Mouse (Mus musculus): Measurements from ENCODE around the gene Terf2ip.

Terf2ip gene

DNA sequence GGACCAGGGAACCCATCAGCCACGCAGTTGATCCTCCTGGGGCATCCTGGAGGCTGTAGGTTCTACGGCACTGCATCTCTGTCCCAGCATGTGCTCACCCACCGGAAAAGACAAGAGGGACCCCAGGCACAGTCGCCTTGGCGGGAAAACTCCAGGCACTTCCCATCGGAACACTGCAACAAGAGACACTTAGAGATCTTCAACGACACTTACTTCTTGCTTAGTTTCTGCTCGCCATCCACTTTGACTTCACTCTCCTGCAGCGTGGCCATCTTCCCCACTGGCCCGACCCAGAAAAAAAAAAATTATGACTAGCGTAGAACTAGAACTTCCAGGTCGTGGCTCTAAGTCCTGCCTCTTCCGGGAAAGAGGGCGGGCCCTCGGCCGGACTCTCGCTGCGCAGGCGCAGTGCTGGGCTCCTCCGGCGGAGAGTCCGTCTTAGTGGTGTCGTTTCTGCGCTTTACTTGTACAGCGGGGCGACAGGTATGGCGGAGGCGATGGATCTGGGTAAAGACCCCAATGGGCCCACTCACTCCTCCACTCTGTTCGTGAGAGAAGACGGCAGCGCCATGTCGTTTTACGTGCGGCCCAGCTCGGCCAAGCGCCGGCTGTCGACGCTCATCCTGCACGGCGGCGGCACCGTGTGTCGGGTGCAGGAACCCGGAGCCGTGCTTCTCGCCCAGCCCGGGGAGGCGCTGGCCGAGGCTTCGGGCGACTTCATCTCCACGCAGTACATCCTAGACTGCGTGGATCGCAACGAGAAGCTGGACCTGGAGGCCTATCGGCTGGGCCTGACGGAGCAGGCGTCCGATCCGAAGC is at the start of gene Terf2ip, which contains the start of gene Kars:
TSS of gene Terf2ip (plus strand) at position 402 of the 819 bp plus-strand sequence.
TSS of gene Kars (minus strand) at position 327 of the 819 bp plus-strand sequence.
- DNase-seq (ENCODE audit: low spot score): peak; percentile 94

GRCm38 (mm10) chr8:111962589-111962988 is 48.6 kb upstream of the Terf2ip start:
- no peak for DNase-seq (ENCODE audit: low spot score)

- DNase-seq (ENCODE audit: low spot score): no peak
Measured at GRCm38 (mm10) chr8:111963091-111963490, 48.1 kb upstream of the Terf2ip start.

DNA sequence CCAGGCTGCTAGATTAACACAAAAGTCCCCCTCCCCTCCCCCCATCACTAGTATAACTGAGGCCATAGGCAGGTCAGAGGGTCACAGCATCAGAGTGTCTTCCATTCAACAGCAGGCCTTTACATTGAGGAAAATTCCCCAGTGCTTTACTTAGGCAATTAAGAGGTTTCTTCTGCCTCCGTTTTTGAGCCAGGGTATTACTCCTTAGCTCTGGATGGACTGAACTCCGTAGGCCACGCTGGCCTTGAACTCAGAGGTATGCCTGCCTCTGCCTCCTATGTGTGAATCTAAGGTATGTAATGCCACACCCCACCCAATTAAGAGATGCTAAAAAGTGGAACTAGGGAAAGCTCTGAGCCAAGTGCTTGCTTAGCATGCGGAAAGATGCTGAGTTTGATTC is 47.7 kb upstream of the Terf2ip start:
- no peak for DNase-seq (ENCODE audit: low spot score)

DNA sequence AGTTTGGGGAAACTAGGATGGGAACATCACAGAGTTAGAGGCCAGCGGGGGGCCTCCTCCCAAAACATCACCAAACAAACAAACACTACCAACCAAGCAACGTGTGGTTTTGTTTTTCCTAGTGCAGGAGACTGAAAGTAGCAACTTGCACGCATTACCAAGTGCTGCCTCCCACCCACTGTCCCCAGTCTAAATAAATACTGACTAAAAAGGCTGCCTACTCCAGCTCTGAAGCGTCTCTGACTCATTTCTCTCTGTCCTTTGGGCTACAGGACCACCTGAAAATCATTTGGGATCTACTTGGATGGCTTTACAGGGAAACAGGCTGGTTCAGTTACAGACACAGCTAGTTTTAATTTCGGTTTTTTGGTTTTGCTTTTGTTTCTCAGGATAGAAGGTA is 46.8 kb upstream of the Terf2ip start:
- DNase-seq (ENCODE audit: low spot score): no peak

GRCm38 (mm10) chr8:111964849-111965561 is 46.2 kb upstream of the Terf2ip start:
- DNase-seq (ENCODE audit: low spot score): no peak

DNA sequence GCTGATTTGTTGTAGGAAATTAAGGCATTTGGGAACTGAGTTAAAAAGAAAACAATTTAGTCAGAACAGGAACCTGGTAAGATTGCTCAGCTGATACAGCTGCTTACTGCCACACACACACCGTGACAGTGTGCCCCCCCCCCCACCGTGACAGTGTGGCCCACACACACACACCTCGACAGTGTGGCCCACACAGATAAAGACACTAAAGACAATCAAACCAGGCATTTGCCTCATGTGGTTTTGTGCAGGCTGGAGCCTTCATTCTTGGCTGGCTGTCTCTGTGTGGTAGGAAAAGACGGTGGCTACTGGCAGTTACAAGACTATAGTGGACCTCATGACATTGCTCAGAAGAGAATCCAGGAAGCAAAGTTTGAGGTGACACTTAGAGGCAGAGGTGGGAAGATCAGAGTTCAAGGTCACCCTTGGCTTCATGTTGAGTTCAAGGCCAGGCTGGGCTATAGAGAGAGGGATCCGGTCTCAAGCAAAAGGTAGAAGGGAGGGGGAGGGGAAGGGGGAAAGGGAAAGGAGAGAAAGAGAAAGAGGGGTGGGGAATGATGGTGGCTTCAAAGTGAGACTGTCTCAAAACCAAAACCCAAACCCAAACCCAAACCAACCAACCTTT is 43.8 kb upstream of the Terf2ip start:
- DNase-seq (ENCODE audit: low spot score): no peak

DNA sequence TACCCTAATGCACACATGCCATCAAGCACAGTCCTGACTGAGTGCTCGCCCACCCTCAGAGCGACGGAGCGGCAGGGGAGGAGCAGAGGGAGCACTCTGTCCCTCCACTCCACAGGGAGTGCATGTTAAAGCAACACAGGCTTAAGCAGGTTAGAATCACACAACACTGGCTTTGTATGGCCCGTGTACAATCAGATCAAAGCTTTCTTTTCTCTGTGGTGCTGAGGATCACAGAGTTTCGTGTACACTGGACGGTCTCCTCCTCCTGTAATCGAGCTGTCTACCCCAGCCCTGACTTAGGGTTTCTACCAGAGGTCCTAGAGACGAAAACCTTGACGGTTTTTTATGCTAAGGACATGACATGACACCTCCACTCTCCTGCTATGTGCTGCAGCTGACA is 42.7 kb upstream of the Terf2ip start:
- DNase-seq (ENCODE audit: low spot score): no peak

GRCm38 (mm10) chr8:111968991-111969390 is 42.2 kb upstream of the Terf2ip start:
- peak; percentile 47 for DNase-seq (ENCODE audit: low spot score)

DNA sequence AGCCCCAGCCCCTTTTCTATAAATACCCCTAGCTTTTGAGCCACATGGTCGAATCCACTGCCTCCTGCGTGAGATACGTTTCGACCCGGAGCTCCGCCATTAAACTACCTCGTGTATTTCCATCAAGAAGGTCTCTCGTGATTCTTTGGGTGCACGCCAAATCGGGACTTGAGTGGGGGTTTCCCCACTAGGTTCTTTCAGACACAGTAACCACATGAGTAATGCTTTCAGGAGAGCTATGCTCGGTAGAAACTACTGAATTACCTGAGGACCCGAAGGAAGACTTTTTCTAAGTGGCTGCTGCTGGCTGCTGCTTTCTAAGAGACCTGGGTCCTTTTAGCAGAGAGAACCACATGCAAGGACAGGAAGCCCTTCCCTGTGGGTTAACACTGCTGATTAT is 37.1 kb upstream of the Terf2ip start:
- no peak for DNase-seq (ENCODE audit: low spot score)

DNA sequence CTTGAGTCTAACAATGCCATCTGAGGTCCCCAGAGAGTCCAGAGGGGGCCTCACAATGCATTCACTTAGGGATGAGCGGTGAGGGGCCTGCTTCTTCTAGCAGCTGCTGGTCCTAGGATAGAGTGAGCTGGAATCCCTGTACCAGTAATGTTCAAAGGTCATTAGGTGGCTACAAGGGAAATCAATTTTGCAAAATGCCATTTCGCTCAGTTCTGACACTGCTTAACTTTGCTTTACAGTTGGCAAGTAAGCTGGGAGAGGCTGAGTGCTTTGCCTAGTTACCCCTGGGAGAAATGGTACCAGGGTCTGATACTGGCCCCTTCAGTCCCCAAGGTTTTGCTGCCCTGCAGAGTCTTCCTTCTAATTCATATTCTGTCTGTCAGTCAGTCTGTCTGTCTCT is 35.5 kb upstream of the Terf2ip start:
- no peak for DNase-seq (ENCODE audit: low spot score)

DNA sequence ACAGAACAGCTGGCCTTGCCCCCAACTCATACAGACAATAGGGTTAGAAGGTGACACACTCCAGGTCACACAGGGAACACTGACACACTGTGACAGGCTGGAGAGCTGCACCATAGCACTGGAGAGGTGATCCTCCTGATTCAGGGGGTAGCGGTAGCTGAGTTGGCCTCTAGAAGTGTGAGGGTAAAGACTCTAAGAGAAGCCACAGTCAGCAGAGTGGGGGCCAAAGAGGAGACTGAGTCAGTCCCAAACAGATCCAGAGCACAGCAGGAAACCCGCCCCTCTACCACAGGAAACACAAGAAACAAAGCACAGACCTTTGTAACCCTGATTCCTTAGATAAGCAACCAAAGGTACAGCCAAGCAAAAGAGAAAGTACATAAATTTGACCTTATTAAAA is 34.9 kb upstream of the Terf2ip start:
- DNase-seq (ENCODE audit: low spot score): no peak

GRCm38 (mm10) chr8:111978147-111978546 is 33.1 kb upstream of the Terf2ip start:
- DNase-seq (ENCODE audit: low spot score): no peak

GRCm38 (mm10) chr8:111982116-111982515 is 29.1 kb upstream of the Terf2ip start:
- DNase-seq (ENCODE audit: low spot score): no peak

DNA sequence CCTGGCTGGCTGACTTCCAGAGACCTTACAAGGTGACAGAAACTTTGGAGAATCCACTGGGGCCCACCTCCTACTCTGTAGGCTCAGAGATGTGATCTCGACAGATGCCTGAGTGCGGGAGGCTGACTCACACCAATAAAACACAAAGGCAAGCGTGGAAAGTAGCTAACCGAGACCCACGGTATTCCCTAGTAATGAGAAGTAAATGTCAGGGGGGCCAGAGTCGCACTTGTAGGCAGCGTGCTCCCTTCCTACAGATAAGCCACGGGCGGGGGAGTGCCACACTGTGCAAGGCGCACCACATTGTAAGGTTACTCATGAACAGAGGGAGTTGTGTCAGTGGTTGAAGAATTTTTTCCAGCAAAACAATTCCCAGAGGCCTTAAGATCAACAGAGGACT is 26.7 kb upstream of the Terf2ip start:
- DNase-seq (ENCODE audit: low spot score): peak; percentile 66

DNA sequence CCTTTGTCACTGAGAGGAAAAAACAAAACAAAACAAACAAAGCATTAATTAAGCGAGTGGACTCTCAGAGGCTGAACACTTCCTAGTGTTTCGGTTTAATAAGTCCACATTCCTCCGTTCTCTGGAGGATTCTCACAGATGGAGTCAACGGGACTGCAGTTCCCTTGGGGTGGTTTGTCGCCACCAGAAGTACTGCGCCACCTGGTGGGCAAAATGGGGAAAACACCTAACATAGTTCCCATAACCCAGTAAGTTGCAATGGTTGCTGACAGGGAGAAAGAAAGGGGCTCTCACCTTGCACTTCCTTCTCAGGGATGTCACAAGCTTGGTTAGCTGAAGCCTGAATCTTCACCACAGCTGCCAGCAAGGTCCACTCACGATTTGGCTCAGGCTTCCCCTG is 21.3 kb upstream of the Terf2ip start:
- peak; percentile 53 for DNase-seq (ENCODE audit: low spot score)

- DNase-seq (ENCODE audit: low spot score): no peak
Measured at GRCm38 (mm10) chr8:111991278-111991677, 19.9 kb upstream of the Terf2ip start.

- DNase-seq (ENCODE audit: low spot score): peak; percentile 87
Measured at GRCm38 (mm10) chr8:111992013-111992702, 19.0 kb upstream of the Terf2ip start, which contains the start of gene Adat1. Gene Adat1, minus strand, starts transcription at chr8:111992302.

GRCm38 (mm10) chr8:111992703-111993039 is 18.5 kb upstream of the Terf2ip start:
- DNase-seq (ENCODE audit: low spot score): no peak

GRCm38 (mm10) chr8:112004754-112005153 is 6.4 kb upstream of the Terf2ip start:
- no peak for DNase-seq (ENCODE audit: low spot score)

DNA sequence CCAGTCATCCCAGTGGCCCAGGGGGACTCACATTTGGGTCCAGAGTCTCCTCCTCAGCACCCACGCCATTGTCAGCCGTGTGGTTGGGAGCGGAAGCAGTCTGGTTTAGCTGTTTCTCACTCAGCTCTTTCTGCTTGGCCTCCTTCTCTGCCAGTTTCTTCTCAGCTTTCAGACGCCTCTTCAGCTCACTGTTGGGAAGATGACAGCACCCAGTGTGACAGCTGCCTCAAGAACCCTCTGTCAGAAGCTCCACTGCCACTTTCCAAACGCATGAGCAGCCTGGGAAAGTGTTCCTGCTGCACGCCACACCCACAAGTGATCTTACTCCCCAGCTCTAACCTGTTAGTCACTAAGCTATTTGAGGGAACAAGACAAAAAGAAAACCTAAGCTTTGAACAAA is 5.6 kb upstream of the Terf2ip start:
- no peak for DNase-seq (ENCODE audit: low spot score)

DNA sequence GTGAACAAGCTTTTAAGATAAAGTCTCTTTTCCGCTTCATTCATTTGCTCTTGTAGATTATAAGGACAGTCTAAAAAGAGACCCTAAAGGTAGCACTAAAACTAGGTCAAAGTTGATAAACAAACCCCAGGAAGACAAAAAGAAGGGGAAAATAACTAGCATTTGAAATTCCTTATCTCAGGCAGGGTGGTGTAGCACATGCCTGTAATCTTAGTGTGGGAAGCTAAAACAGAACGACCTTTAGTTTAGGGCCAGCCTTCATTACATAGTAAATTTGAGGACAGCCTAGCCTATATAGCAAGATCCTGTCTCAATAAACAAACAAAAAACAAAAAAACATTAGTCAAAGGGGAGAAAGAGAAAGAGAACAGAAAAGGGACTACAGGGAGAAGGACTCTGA is 3.5 kb upstream of the Terf2ip start:
- DNase-seq (ENCODE audit: low spot score): no peak

Measured in testis, postnatal 14 days (tissue).